Mouse (Mus musculus): ENCODE measurements around the gene Iltifb. TPM values are rescaled to one million over a fixed set of nuclear protein-coding genes. Genes with fewer than 3 reads are reported as not detected.
"Not testable (repeated sequence)": the region's sequence is repeated elsewhere in the genome, so short reads cannot be mapped to it uniquely, and the experiment has no call there.

The Iltifb gene
- polyA plus RNA-seq, 1 experiment, result 0.16 TPM

DNA sequence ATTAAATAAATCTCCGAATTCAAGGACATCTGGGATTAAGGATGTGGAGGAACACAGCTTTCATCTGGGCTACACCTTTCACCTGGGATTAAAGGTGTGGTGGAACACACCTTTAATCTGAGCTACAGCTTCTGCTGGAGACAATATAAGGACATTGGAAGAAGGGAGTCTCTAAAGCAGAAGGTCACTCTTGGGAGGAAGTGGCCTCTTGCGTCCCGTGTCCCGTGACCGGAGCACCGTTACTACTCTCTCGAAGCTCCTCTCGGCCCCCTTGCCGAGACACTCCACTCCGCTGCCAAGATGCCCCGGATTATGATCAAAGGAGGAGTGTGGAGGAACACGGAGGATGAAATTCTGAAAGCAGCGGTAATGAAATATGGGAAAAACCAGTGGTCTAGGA, 36.5 kb downstream of the Iltifb start, which contains the start of gene Gm32802:
Gm32802 (plus strand) TSS at position 301 of the 400 bp plus-strand sequence.
- WGBS, result no CpG with 5 or more reads among the region's 13 CpGs
- H3K27ac ChIP-seq (ENCODE audit: insufficient read depth, low read depth, low read length); H3K36me3 ChIP-seq (ENCODE audit: control insufficient read depth, insufficient read depth, low read length); H3K4me3 ChIP-seq (ENCODE audit: low read depth, low read length); H3K4me1 ChIP-seq (ENCODE audit: control insufficient read depth, insufficient read depth, insufficient read length, low read length); H3K27me3 ChIP-seq (ENCODE audit: control insufficient read depth, insufficient read depth, low read length): not testable (repeated sequence)

GRCm38 (mm10) chr10:118250852-118251295, 44.0 kb downstream of the Iltifb start:
- H3K4me3 ChIP-seq (ENCODE audit: low read depth, low read length), result no peak overlapping the region
- no peaks in the 10 kb centered on the region; the same call in 1 of the 2 replicates for H3K27me3 ChIP-seq (ENCODE audit: control insufficient read depth, insufficient read depth, low read length)
- 36% methylated on average over 10 of the region's 10 CpGs for WGBS
- H3K4me1 ChIP-seq (ENCODE audit: control insufficient read depth, insufficient read depth, insufficient read length, low read length), result no peaks in the 10 kb centered on the region
- no peak overlapping the region for H3K27ac ChIP-seq (ENCODE audit: insufficient read depth, low read depth, low read length)
- H3K36me3 ChIP-seq (ENCODE audit: control insufficient read depth, insufficient read depth, low read length), result no peaks in the 10 kb centered on the region
- TF ChIP-seq CTCF (IDR thresholded peaks at IDR 0.05; ENCODE audit: extremely low read depth, insufficient read length, insufficient replicate concordance, low read depth, low read length) (no peak), POLR2A (IDR thresholded peaks at IDR 0.05; ENCODE audit: low read depth, low read length) (no peak)

DNA sequence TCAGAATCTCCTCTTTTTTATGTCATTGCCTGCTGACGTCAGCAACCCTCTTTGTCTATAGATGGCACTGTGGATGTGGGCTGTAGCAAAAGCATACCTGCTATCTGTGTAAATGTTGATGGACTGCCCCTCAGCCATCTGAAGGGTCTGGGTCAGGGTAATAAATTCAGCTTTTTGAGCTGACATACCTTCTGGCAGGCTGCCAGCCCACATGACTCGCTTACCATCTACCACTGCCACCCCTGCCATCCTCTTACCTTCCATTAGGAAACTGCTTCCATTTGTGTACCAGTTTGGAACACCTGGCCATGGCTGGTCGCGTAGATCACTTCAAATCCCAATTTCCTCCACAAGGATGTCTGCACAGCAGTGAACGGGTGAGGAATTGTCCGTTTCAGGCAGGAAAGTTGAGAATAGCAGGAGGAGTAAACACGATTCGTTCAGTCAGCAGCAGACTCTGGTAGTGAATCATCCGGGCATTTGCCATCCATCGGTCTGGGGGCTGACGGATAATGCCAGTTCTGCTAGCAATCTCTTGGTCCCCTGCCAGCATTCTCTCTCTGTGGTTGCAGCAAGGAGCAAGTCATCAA, 45.7 kb downstream of the Iltifb start:
- H3K27me3 ChIP-seq (ENCODE audit: control insufficient read depth, insufficient read depth, low read length); H3K27ac ChIP-seq (ENCODE audit: insufficient read depth, low read depth, low read length); H3K36me3 ChIP-seq (ENCODE audit: control insufficient read depth, insufficient read depth, low read length); H3K4me1 ChIP-seq (ENCODE audit: control insufficient read depth, insufficient read depth, insufficient read length, low read length); H3K4me3 ChIP-seq (ENCODE audit: low read depth, low read length): not testable (repeated sequence)
- 69% methylated on average over 11 of the region's 11 CpGs for WGBS

DNA sequence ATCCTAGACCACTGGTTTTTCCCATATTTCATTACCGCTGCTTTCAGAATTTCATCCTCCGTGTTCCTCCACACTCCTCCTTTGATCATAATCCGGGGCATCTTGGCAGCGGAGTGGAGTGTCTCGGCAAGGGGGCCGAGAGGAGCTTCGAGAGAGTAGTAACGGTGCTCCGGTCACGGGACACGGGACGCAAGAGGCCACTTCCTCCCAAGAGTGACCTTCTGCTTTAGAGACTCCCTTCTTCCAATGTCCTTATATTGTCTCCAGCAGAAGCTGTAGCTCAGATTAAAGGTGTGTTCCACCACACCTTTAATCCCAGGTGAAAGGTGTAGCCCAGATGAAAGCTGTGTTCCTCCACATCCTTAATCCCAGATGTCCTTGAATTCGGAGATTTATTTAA, 54.2 kb downstream of the Iltifb start, which contains the start of gene Gm32717:
Gm32717 (minus strand) TSS at position 101 of the 400 bp plus-strand sequence.
- not testable (repeated sequence) for H3K36me3 ChIP-seq (ENCODE audit: control insufficient read depth, insufficient read depth, low read length); H3K4me3 ChIP-seq (ENCODE audit: low read depth, low read length); H3K27ac ChIP-seq (ENCODE audit: insufficient read depth, low read depth, low read length); H3K27me3 ChIP-seq (ENCODE audit: control insufficient read depth, insufficient read depth, low read length); H3K4me1 ChIP-seq (ENCODE audit: control insufficient read depth, insufficient read depth, insufficient read length, low read length)
- WGBS, result no CpG with 5 or more reads among the region's 13 CpGs

Other genes starting within 250 kb of the Iltifb start
- gene Mdm1, start 153.2 kb downstream of the Iltifb start, polyA plus RNA-seq (2012; rRNA removed), result 0.75 and 1.4 TPM in 2 replicates
- not detected in 2 replicates for gene Il22, start 90.1 kb downstream of the Iltifb start, polyA plus RNA-seq (2012; rRNA removed)
- gene Gm32717, start 54.3 kb downstream of the Iltifb start, polyA plus RNA-seq (2012; rRNA removed), result not detected in 2 replicates
- gene Gm32802, start 36.4 kb downstream of the Iltifb start, polyA plus RNA-seq (2012; rRNA removed), result not detected in 2 replicates
- gene Gm9040, start 31.9 kb upstream of the Iltifb start, polyA plus RNA-seq (2012; rRNA removed), result not detected in 2 replicates
- gene Gm9044, start 37.4 kb upstream of the Iltifb start, polyA plus RNA-seq (2012; rRNA removed), result not detected in 2 replicates
- gene Gm9045, start 42.8 kb upstream of the Iltifb start, polyA plus RNA-seq (2012; rRNA removed), result not detected in 2 replicates
- not detected in 2 replicates for gene Gm9046, start 48.2 kb upstream of the Iltifb start, polyA plus RNA-seq (2012; rRNA removed)
- not detected in 2 replicates for gene Gm9048, start 53.6 kb upstream of the Iltifb start, polyA plus RNA-seq (2012; rRNA removed)
- gene Gm9049, start 59.1 kb upstream of the Iltifb start, polyA plus RNA-seq (2012; rRNA removed), result not detected in 2 replicates
- gene Ifng, start 146.0 kb upstream of the Iltifb start, polyA plus RNA-seq (2012; rRNA removed), result not detected in 2 replicates